Comparison of ENCODE assay signal across 19 mouse cellular contexts in genomic region chr5:72453176-72453575, GRCm38 (mm10). TPM values are rescaled to one million over a fixed set of nuclear protein-coding genes. Genes with fewer than 3 reads are reported as not detected.
DNase-seq lines count a peak whose midpoint lies in the region; ATAC-seq lines count a peak whose summit lies in the region.
"Had no signal": no experiment of that assay in that cellular context is flagged by ENCODE, and none has a peak within 500 bp of the region (broad histone marks: within the 10 kb centered on the region; RNA-seq: fewer than 3 reads in every experiment).

No protein-coding gene starts in this region.

- no peak overlapping the region for H3K4me2 ChIP-seq in forebrain, embryonic 16.5 days (ENCODE audit: low read length)
- H3K4me2 ChIP-seq: heart, embryonic 11.5 days; heart, embryonic 15.5 days had no signal

- H3K4me1 ChIP-seq in forebrain, embryonic 16.5 days (replicated peaks; ENCODE audit: control insufficient read depth, insufficient read depth, low read length): 0 out of 2 replicates have a peak, but pooled peaks cover 4% of the 10 kb centered on the region

- H3K36me3 ChIP-seq in forebrain, embryonic 16.5 days (ENCODE audit: control insufficient read depth, insufficient read depth): no peaks in the 10 kb centered on the region
- H3K36me3 ChIP-seq: embryonic facial prominence, embryonic 10.5 days; heart, embryonic 15.5 days had no signal

- H3K27me3 ChIP-seq in forebrain, embryonic 16.5 days (replicated peaks; ENCODE audit: control insufficient read depth, insufficient read depth, low read length): no peaks in the 10 kb centered on the region
- H3K27me3 ChIP-seq: CH12.LX; heart, embryonic 15.5 days had no signal

- WGBS in forebrain, embryonic 16.5 days: 36% methylated on average over 11 of the region's 11 CpGs

- peak; percentile 47; the same call in 1 of the 2 replicates for ATAC-seq in frontal cortex, adult (ENCODE audit: low TSS enrichment)
- ATAC-seq in forebrain, embryonic 16.5 days: peak; percentile 66
- ATAC-seq: hindbrain, embryonic 16.5 days had no signal

- no peak overlapping the region for H3K4me3 ChIP-seq in forebrain, embryonic 16.5 days (replicated peaks; ENCODE audit: low read length)
- H3K4me3 ChIP-seq: embryonic facial prominence, embryonic 10.5 days; heart, embryonic 15.5 days had no signal

- no peaks in the 10 kb centered on the region for H3K9me3 ChIP-seq in forebrain, embryonic 16.5 days (ENCODE audit: control insufficient read depth, low read length)
- H3K9me3 ChIP-seq: embryonic facial prominence, embryonic 10.5 days; heart, embryonic 15.5 days had no signal

- peak overlapping the region; percentile 46 for H3K27ac ChIP-seq in forebrain, embryonic 16.5 days (ENCODE audit: low read length)
- H3K27ac ChIP-seq: embryonic facial prominence, embryonic 10.5 days; kidney, postnatal 0 days had no signal

- DNase-seq in cerebellum, postnatal 14 days: peak; percentile 3 to 13
- DNase-seq in cerebellum, adult 18-20 months: no peak
- no peak for DNase-seq in frontal cortex, postnatal 14 days (ENCODE audit: low spot score in 2 of 2)
- peak; percentile 18 for DNase-seq in MN1 (ENCODE audit: low spot score)
- DNase-seq in adrenal gland, postnatal 10 days: no peak
- no peak for DNase-seq in urinary bladder, adult 2 months (ENCODE audit: low spot score)
- DNase-seq: adrenal gland, postnatal 14 days; gastrocnemius, postnatal 36 days; heart, adult 11 months; kidney, adult 11 months; kidney, adult 9 months had no signal

- no peak overlapping the region for H3K9ac ChIP-seq in forebrain, embryonic 16.5 days (replicated peaks; ENCODE audit: low read depth, low read length)
- H3K9ac ChIP-seq: heart, embryonic 15.5 days had no signal

RNA-seq across cellular contexts. Expression of gene Corin, which starts 51.1 kb away (rescaled TPM):
- polyA plus RNA-seq in forebrain, embryonic 16.5 days (2015; fragmentation: Nextera tagmentation; extraction: Ambion mirVana): 0.11 and 0.16 TPM in 2 replicates
- under 1 TPM; 0.18 to 0.45 TPM for total RNA-seq in adrenal gland, postnatal 10 days (2021)
- polyA plus RNA-seq in urinary bladder, adult 2 months (2012; rRNA removed): 0.22 and 0.28 TPM in 2 replicates
- total RNA-seq: CH12.LX had no signal

Comparison
In these comparisons a context has a peak if more than half of its experiments do, and no peak if none do; other contexts are left out.
1. DNase-seq: peak in cerebellum, postnatal 14 days (2 of 2) and MN1 (single experiment); none in cerebellum, adult 18-20 months (0 of 2), frontal cortex, postnatal 14 days (0 of 2), adrenal gland, postnatal 10 days (single experiment) and urinary bladder, adult 2 months (single experiment).